Mouse (Mus musculus): ENCODE measurements around the gene AI467606.

The AI467606 gene

DNA sequence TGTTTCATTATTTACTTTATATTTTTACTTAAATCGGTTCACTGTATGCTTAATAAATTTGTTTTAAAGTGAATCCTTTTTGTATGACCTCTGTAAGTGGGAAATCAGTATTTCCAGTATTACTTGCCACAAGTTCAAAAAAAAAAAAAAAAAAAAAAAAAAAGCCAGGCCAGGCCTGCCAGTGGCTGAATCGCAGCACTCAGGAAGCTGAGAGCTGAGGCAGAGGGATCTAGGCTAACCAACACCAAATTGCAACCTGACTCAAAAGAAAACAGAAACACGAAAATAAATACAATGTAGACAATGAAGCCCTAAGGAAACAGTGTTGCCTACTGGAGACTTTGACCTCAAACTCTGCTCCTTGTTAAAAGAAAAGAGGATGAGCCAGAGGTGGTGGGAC is 2.8 kb downstream of the AI467606 start:
- no peak for DNase-seq (ENCODE audit: extremely low spot score)

GRCm38 (mm10) chr7:127096456-127096855 is 5.3 kb downstream of the AI467606 start:
- no peak for DNase-seq (ENCODE audit: extremely low spot score)

DNA sequence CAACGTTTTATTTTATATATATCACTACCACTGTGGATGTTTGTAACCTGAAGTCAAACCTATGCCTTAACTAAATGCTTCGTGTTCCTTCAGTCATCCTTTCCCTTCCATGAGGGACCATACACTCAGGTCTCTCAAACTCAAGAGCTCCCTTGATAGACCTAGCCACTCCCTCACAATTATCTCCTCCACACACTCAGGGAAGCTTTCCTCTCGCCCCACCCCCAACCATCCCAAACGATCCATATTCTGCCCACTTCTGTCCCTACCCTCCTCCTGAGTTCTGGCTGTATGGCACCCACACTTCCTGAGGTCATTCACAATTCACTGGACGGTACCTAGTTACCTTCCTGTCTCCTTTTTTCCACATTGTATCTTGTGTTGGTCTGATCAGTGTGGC is 7.4 kb downstream of the AI467606 start:
- DNase-seq (ENCODE audit: extremely low spot score): no peak

DNA sequence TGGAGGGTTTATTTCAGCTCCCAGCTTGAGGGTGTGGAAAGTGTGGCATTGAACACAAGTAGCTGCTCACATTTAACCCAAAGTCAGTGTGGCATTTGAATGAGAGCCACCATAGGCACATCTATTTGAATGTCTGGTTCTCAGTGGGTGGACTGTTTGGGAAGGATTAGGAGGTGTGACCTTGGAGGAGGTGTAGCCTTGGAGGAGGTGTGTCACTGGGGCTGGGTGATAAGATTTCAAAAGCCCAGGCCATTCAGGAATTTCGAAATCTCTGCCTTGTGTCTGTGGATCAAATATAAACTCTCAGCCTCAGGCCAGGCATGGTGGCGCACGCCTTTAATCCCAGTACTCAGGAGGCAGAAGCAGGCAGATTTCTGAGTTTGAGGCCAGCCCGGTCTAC is 7.8 kb downstream of the AI467606 start:
- no peak for DNase-seq (ENCODE audit: extremely low spot score)

- DNase-seq (ENCODE audit: extremely low spot score): no peak
Observed at GRCm38 (mm10) chr7:127099528-127099927, 8.4 kb downstream of the AI467606 start.

DNA sequence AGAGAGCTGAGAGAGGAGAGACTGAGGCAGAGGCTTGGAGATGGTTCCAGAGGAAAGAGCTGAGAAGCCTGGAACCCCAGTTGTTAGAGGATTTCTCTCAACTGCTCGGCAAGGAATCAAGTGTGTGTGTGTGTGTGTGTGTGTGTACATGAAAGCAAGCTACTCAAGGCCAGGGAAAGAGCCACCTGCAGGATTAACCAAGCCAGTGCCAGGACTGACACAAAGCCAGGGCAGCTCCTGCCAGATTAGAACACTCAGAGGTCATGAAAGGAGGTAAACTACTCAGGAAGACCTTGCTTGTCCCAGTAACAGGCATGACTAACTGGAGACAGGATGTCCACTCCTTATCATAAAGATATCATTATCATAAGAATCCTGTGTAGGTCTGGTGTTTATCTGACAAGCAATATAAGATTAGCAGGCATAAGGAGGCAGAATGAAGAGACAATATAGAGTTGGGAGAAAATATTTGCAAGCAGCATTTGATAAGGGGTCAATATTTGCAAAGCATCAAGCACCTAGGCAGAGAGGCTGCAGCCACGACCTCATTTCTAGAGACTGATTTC is 10.4 kb downstream of the AI467606 start:
- no peak for DNase-seq (ENCODE audit: extremely low spot score)

DNA sequence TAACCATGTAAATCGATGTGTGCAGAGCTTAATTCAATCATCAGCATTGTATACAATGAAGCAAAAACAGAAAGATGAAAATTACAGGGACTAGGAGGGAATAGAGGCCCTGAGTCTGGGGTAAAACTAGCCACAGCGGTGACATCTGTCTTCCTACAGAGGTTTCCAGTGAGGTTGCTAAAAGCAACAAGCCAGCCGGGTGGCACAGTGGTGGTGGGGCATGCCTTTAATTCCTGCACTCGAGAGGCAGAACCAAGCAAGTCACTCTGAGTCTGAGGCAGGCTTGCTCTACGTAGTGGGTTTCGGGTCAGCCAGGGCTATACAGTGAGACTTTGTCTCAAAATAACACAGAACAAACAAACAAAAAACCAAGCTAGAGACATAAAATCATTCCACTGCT is 11.0 kb downstream of the AI467606 start:
- no peak for DNase-seq (ENCODE audit: extremely low spot score)

DNA sequence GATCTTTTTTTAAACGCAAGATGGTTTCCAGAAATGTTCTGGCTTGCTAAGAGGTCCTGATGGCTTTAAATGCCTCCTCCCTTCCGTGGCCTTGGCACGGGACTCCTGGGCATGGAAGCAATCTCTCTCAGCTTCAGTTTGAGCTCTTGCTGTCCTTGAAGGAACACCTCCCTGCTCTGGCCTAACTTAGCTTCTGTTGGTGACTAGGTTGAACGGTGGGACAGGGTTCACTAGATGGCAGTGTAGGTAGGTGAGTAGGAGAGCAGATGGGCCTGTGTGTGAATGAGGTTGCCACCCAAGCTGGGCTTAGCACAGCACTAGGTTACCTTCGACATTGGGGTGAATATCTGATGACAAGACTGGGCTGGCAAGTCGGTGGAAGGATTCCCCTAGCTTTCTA is 12.8 kb downstream of the AI467606 start:
- no peak for DNase-seq (ENCODE audit: extremely low spot score)

DNA sequence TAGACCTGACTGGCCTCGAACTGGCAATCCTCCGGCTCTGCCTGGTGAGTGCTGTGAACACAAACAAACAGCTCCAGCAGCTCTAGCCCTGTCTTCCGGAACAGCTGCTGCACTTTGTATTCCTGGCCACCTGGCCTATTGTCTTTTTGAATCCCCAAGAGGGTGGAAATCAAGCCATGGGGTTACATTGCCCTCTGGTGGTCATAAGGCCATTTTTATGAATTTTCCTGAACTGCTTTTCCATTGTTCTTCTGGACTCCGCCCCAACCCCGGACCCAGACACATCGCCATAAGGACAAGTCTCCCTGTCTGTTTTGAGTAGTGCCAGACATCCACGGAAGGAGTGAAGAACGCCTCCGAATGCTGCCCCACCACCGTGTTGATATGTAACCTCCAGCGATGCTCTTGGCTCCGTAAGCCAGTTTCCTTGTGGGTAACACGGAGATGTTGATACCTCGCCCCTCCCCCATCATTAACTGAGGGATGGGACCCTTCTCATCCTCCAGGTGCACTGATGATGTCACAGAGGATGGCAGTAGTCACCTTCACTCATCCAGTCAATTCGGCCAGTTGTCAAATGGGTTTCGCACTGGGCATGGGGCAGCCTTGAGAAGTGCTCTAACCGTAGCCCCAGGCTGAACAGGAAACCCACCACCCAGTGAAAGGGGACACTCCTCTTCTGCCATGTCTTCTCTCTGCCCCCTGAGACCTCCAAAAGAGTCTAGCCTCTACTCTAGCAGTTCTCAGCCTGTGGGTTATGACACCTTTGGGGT is 13.6 kb downstream of the AI467606 start:
- DNase-seq (ENCODE audit: extremely low spot score): peak; percentile 91

DNA sequence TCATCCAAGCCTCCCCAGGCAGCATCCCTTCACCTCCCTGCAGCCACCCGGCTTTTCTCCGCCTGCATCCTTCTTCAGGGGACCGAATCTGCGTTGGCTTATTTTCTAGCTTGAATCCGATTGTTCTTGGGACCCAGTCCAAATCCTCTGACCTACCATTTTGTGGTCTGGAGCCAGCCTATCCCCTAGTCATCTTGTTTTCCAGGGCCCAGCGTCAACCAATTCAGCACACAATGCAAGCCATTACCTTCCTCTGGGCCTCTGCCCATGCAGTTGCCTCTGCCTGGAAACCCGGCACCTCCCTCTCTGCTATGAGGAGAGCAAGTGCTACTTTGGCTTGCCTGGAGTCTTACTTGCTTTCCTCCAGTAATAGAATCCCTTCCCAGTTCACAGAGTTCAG is 14.4 kb downstream of the AI467606 start:
- DNase-seq (ENCODE audit: extremely low spot score): no peak

GRCm38 (mm10) chr7:127110239-127111007 is 19.3 kb downstream of the AI467606 start:
- peak; percentile 74 for DNase-seq (ENCODE audit: extremely low spot score)

- peak; percentile 68 for DNase-seq (ENCODE audit: extremely low spot score)
Observed at GRCm38 (mm10) chr7:127111461-127111860, 20.3 kb downstream of the AI467606 start.

DNA sequence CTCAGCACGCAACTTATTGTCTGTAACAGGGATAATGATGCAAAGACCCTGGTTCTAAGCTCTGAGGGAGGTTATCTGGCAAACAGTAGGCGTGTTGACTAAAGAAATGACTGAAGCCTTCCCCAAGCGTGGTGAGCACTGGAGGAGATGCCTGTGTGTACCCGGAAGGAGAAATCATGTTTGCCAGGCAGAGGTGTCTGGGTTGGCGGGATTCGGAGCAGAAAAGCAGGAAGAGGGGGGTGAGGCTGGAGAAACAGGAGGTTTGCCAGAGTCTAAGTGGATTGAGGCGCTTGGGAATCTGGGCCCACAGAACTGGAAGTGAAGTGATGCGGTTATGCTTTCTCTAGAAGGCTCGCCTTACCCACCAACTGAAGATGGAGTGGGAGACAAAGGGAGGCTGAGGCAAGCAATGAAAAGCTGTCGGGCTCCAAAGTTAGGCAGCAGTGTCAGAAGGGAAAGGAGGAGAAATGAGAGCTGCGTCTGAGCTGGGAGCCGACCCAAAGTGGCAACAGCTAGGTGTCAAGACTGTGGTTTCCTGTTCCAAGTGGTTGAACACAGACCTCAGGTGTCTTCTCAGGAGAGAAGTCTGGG is 21.2 kb downstream of the AI467606 start:
- DNase-seq (ENCODE audit: extremely low spot score): no peak

DNA sequence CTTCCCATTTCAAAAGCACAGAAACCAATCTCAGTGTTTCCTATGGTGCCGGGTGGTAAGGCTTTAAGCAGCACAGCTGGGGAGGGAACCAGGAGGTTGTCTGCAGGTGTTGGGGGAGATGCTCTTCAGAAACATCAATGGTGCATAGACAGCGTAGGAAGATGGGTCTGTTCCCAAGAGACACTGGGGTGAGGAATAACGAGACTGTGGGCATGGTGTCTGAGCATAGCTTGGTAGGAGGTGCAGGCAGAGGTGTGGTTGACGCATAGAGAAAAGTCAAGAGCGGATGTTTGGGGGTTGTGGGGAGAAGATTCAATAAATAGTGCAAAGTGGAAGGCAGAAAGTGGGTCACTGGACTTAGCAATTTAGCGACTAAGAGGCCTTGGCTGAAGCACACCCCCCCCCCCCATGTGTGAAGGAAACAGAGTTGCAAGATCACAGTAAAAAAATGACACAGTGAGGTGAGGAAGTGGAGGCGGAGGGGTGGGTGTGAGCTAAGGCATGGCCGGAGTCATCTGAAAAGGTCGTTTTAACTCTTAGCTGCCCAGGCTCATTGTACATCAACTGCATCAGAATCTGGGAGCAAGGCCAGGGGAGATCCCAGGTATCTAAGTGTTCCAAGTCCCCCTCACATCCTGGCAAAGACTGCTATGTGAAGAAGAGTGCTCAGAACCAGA is 21.9 kb downstream of the AI467606 start:
- no peak for DNase-seq (ENCODE audit: extremely low spot score)

- DNase-seq (ENCODE audit: extremely low spot score): no peak
Observed at GRCm38 (mm10) chr7:127113614-127114259, 22.6 kb downstream of the AI467606 start.

GRCm38 (mm10) chr7:127114920-127115319 is 23.8 kb downstream of the AI467606 start:
- no peak for DNase-seq (ENCODE audit: extremely low spot score)

DNA sequence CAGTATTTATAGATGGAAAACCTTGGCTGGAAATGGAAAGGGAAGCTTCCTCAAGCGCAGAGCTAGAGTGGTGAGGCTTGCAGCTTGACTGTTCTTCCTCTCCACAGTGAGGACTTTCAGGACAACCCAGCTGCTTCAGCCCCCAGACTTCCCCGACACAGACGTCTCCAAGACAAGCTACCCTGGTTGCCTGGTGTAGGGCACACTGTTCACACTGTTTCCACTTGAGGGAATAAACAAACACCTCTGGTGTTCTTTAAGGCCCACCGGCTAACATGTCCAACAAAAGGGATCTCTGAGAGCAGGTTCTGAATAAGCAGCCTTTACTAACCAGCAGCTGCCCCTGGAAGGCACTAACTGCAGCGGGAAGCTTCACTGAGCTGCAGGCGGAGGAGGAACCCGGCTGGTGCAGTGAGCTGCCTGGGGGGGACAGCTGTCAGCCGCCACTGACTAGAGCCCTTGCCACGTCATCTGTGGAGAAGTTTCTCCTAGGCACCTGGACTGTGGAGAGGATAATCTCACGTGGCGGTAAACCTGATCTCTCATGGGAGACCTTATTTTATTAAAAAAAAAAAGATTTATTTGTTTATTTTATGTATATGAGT is 25.3 kb downstream of the AI467606 start:
- no peak for DNase-seq (ENCODE audit: extremely low spot score)

GRCm38 (mm10) chr7:127117948-127118347 is 26.8 kb downstream of the AI467606 start:
- peak; percentile 39 for DNase-seq (ENCODE audit: extremely low spot score)

DNA sequence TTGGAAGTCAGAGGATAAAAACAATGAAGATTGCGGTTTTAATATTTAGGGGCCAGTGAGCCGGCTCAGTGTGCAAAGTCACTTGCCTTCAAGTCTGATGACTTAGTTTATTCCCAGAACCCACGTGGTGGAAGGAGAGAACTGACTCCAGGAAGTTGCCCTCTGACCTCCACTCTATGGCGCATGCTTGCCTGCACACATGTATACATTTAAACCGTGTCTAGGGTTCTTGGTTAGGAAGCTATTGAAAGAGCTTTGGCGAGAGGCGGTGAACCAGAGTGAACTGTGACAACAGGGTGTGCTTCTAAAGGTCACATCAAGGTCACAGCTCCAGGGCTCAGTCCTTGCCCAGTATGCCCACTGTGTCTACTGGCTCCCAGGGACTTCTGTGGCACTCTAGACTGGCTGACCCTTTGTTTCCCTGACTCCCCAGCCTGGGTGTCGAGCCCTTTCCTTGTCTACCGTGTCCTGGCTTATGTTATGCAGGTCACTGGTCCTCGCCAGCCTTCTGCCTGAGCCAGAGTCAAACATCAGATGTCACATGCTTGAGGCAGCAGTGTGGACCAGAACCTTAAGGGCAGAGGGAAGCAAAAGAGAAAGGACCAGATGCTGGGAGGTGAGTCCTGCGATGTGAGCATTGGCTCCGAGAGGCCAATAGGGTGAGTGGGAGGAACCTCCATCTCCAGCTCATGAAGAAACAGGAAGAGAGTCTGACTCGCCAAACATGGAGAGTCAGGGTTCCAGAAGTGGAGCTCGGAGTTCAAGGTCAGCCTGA is 27.7 kb downstream of the AI467606 start:
- DNase-seq (ENCODE audit: extremely low spot score): peak; percentile 39

Data from embryo, embryonic 9.5 days (tissue).